Mouse (Mus musculus): ENCODE data around the gene Lrmda.

Gene Lrmda

GRCm38 (mm10) chr14:22043420-22043819 lies 23.9 kb downstream of the Lrmda start:
- Histone ChIP-seq H3K36me3 (ENCODE audit: insufficient read depth, low read length) (no peaks in the 10 kb centered on the region), H3K27me3 (ENCODE audit: insufficient read depth, low read length) (peaks cover 17% of the 10 kb centered on the region), H3K4me3 (replicated peaks; ENCODE audit: low read length) (no peak overlapping the region), H3K4me1 (replicated peaks; ENCODE audit: low read depth, low read length) (peaks cover 16% of the 10 kb centered on the region), H3K9me3 (ENCODE audit: low read length) (no peaks in the 10 kb centered on the region)
- TF ChIP-seq POU5F1 (IDR thresholded peaks at IDR 0.05; ENCODE audit: borderline replicate concordance, low read length) (no peak), NANOG (IDR thresholded peaks at IDR 0.05; ENCODE audit: borderline replicate concordance, low read length) (no peak), CTCF (conservative IDR thresholded peaks at IDR 0.05; ENCODE audit: low read length) (no peak)

DNA sequence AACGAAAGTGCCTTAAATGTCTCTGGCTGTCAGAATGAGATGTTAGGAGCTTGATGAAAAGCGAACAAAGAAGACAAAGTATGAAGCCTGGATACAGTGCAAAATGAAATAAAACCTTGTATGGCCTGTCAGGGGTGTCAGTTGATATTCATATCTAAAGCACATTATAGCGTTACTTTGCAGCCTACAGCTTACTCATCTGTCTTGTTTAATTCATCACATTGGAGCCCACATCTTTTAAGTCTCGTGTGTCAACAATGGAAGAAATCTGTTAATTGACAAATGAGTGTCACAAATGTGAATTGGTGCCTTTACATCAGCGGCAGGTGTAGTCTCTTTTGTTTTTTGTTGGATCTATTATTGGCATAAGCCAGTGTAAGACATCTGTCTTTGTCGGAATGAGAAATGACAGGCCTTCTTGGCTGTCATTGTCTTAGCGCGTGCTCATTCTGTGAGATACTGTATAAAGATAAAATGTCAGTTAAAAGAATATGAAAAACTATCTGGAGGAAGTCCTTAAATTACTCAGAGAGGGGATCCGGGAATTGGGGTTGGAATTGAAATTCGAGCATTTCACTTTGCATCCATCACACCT lies 26.8 kb downstream of the Lrmda start:
- Histone ChIP-seq H3K36me3 (ENCODE audit: insufficient read depth, low read length) (no peaks in the 10 kb centered on the region), H3K9me3 (ENCODE audit: low read length) (no peaks in the 10 kb centered on the region), H3K4me1 (replicated peaks; ENCODE audit: low read depth, low read length) (peaks cover 19% of the 10 kb centered on the region), H3K4me3 (replicated peaks; ENCODE audit: low read length) (no peak overlapping the region), H3K27me3 (ENCODE audit: insufficient read depth, low read length) (peaks cover 34% of the 10 kb centered on the region)
- no peak for TF ChIP-seq POU5F1 (IDR thresholded peaks at IDR 0.05; ENCODE audit: borderline replicate concordance, low read length)
- TF ChIP-seq NANOG (IDR thresholded peaks at IDR 0.05; ENCODE audit: borderline replicate concordance, low read length) = no peak
- no peak for TF ChIP-seq CTCF (conservative IDR thresholded peaks at IDR 0.05; ENCODE audit: low read length)

- H3K36me3 ChIP-seq (ENCODE audit: insufficient read depth, low read length) = no peaks in the 10 kb centered on the region
- no peak overlapping the region for H3K4me3 ChIP-seq (replicated peaks; ENCODE audit: low read length)
- peaks cover 21% of the 10 kb centered on the region for H3K4me1 ChIP-seq (replicated peaks; ENCODE audit: low read depth, low read length)
- peaks cover 48% of the 10 kb centered on the region for H3K27me3 ChIP-seq (ENCODE audit: insufficient read depth, low read length)
- TF ChIP-seq CTCF (conservative IDR thresholded peaks at IDR 0.05; ENCODE audit: low read length) = no peak
- TF ChIP-seq NANOG (IDR thresholded peaks at IDR 0.05; ENCODE audit: borderline replicate concordance, low read length) = no peak
- no peak for TF ChIP-seq POU5F1 (IDR thresholded peaks at IDR 0.05; ENCODE audit: borderline replicate concordance, low read length)
- H3K9me3 ChIP-seq (ENCODE audit: low read length) = no peaks in the 10 kb centered on the region
Measured at GRCm38 (mm10) chr14:22048068-22048899, 28.8 kb downstream of the Lrmda start.

DNA sequence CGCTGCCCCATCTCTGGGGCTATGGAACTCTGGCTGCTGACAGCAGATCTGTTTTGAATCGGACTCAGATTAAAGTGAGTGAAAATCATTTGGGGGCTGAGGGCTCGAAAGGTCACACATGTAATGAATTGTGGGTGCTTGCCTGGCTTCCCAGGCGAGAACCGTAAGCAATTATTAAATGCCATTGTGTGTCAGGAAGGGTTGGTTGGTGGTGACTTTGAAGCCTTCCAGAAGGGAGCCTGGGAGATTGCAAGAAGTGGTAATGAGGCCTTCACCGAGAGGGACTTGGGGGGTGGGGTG lies 29.3 kb downstream of the Lrmda start:
- no peak for TF ChIP-seq POU5F1 (IDR thresholded peaks at IDR 0.05; ENCODE audit: borderline replicate concordance, low read length)
- no peak for TF ChIP-seq CTCF (conservative IDR thresholded peaks at IDR 0.05; ENCODE audit: low read length)
- TF ChIP-seq NANOG (IDR thresholded peaks at IDR 0.05; ENCODE audit: borderline replicate concordance, low read length) = no peak
- H3K4me1 ChIP-seq (replicated peaks; ENCODE audit: low read depth, low read length) = peaks cover 18% of the 10 kb centered on the region
- no peaks in the 10 kb centered on the region for H3K9me3 ChIP-seq (ENCODE audit: low read length)
- no peak overlapping the region for H3K4me3 ChIP-seq (replicated peaks; ENCODE audit: low read length)
- H3K27me3 ChIP-seq (ENCODE audit: insufficient read depth, low read length) = peaks cover 51% of the 10 kb centered on the region
- H3K36me3 ChIP-seq (ENCODE audit: insufficient read depth, low read length) = no peaks in the 10 kb centered on the region

DNA sequence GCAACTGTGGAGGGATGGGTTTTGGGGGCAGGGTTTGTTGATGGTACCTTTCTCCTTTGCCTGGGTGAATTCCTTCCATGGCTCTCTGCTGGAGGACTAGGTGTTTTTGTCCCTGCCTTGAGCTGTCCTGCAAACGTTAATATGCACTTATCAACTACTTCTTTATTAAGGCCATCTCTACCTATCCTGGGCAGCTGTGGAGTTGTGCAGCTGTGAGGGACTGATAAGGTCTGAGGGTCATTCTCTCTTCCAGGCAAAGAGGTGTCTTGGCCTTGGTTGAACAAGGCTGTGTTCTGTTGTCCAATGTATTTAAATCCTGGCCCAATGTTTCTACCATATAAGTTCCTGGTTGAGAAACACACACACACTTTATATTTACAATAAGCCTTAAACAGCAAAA lies 29.8 kb downstream of the Lrmda start:
- no peak for TF ChIP-seq NANOG (IDR thresholded peaks at IDR 0.05; ENCODE audit: borderline replicate concordance, low read length)
- TF ChIP-seq POU5F1 (IDR thresholded peaks at IDR 0.05; ENCODE audit: borderline replicate concordance, low read length) = no peak
- TF ChIP-seq CTCF (conservative IDR thresholded peaks at IDR 0.05; ENCODE audit: low read length) = no peak
- H3K36me3 ChIP-seq (ENCODE audit: insufficient read depth, low read length) = no peaks in the 10 kb centered on the region
- H3K27me3 ChIP-seq (ENCODE audit: insufficient read depth, low read length) = peaks cover 54% of the 10 kb centered on the region
- no peak overlapping the region for H3K4me3 ChIP-seq (replicated peaks; ENCODE audit: low read length)
- H3K4me1 ChIP-seq (replicated peaks; ENCODE audit: low read depth, low read length) = peaks cover 16% of the 10 kb centered on the region
- no peaks in the 10 kb centered on the region for H3K9me3 ChIP-seq (ENCODE audit: low read length)

GRCm38 (mm10) chr14:22051941-22052664 lies 32.6 kb downstream of the Lrmda start:
- H3K4me3 ChIP-seq (replicated peaks; ENCODE audit: low read length) = no peak overlapping the region

DNA sequence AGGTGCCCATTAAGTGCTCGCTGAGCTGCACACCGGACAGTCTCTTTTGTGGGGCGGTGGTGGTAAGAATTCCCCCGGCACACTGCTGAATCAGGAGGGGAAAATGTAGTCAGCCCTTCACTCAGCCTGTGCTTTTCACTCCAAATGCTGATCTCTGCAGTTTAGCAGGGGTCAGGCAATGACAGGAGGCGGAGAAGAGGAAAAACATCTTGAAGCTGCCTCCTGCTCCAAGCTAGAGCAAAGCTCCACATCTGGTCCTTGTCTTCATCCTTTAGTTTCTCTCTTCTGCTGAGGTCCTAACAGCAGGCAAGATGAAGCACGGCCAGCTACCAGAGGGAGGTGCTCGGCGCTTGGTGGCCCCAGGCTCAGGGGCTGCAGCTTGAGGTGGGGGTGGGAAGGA lies 36.1 kb downstream of the Lrmda start:
- TF ChIP-seq POU5F1 (IDR thresholded peaks at IDR 0.05; ENCODE audit: borderline replicate concordance, low read length) = no peak
- no peak for TF ChIP-seq CTCF (conservative IDR thresholded peaks at IDR 0.05; ENCODE audit: low read length)
- no peak for TF ChIP-seq NANOG (IDR thresholded peaks at IDR 0.05; ENCODE audit: borderline replicate concordance, low read length)
- H3K36me3 ChIP-seq (ENCODE audit: insufficient read depth, low read length) = no peaks in the 10 kb centered on the region
- no peak overlapping the region for H3K4me3 ChIP-seq (replicated peaks; ENCODE audit: low read length)
- H3K27me3 ChIP-seq (ENCODE audit: insufficient read depth, low read length) = peaks cover 66% of the 10 kb centered on the region
- no peaks in the 10 kb centered on the region for H3K9me3 ChIP-seq (ENCODE audit: low read length)
- H3K4me1 ChIP-seq (replicated peaks; ENCODE audit: low read depth, low read length) = peaks cover 21% of the 10 kb centered on the region

More at GRCm38 (mm10) chr14:22051941-22052664, 32.6 kb downstream of the Lrmda start:
- Histone ChIP-seq H3K4me1 (replicated peaks; ENCODE audit: low read depth, low read length) (peaks cover 5% of the 10 kb centered on the region; the same call in 1 of the 2 replicates), H3K36me3 (ENCODE audit: insufficient read depth, low read length) (no peaks in the 10 kb centered on the region), H3K27me3 (ENCODE audit: insufficient read depth, low read length) (peaks cover 75% of the 10 kb centered on the region), H3K9me3 (ENCODE audit: low read length) (no peaks in the 10 kb centered on the region)
- TF ChIP-seq CTCF (conservative IDR thresholded peaks at IDR 0.05; ENCODE audit: low read length) (no peak), NANOG (IDR thresholded peaks at IDR 0.05; ENCODE audit: borderline replicate concordance, low read length) (no peak), POU5F1 (IDR thresholded peaks at IDR 0.05; ENCODE audit: borderline replicate concordance, low read length) (no peak)

- TF ChIP-seq CTCF (conservative IDR thresholded peaks at IDR 0.05; ENCODE audit: low read length) (no peak), POU5F1 (IDR thresholded peaks at IDR 0.05; ENCODE audit: borderline replicate concordance, low read length) (no peak), NANOG (IDR thresholded peaks at IDR 0.05; ENCODE audit: borderline replicate concordance, low read length) (no peak)
- Histone ChIP-seq H3K9me3 (ENCODE audit: low read length) (no peaks in the 10 kb centered on the region), H3K4me3 (replicated peaks; ENCODE audit: low read length) (no peak overlapping the region), H3K4me1 (replicated peaks; ENCODE audit: low read depth, low read length) (peaks cover 19% of the 10 kb centered on the region), H3K27me3 (ENCODE audit: insufficient read depth, low read length) (peaks cover 67% of the 10 kb centered on the region), H3K36me3 (ENCODE audit: insufficient read depth, low read length) (no peaks in the 10 kb centered on the region)
Measured at GRCm38 (mm10) chr14:22056246-22056645, 36.7 kb downstream of the Lrmda start.
